Mouse (Mus musculus) embryonic fibroblast, embryonic 13.5 days (primary cell): Measurements from ENCODE around the gene Lcat.

Experiments
- CTCF ChIP-seq: IDR thresholded peaks from 2 replicates; pipeline ENCODE4 v1.5.1; 2011; ENCODE audit warnings: mild to moderate bottlenecking, control low read depth, low read length, moderate library complexity, borderline replicate concordance; ENCODE audit not compliant: insufficient read depth
- POLR2A ChIP-seq: IDR thresholded peaks from 2 replicates; pipeline ENCODE4 v1.6.1; 2011; ENCODE audit warnings: low read depth, mild to moderate bottlenecking, control low read depth, low read length, moderate library complexity

GRCm38 (mm10) chr8:105961536-105961935 lies 18.4 kb upstream of the Lcat start:
- TF ChIP-seq CTCF (no peak), POLR2A (no peak)
